Mouse (Mus musculus) testis, adult 2 months (tissue): ENCODE results near the gene Kif22.

Experiments
- CTCF ChIP-seq: fragments of 200-500 bp; IDR thresholded peaks from 2 replicates; pipeline ENCODE4 v1.5.1; 2012; ENCODE audit warnings: low read depth, mild to moderate bottlenecking, inconsistent platforms, low read length, moderate library complexity; ENCODE audit not compliant: control insufficient read depth, insufficient read depth, insufficient replicate concordance
- POLR2A ChIP-seq: fragments of 200-500 bp; IDR thresholded peaks from 2 replicates; pipeline ENCODE4 v1.6.1; 2012; ENCODE audit warnings: low read depth, mild to moderate bottlenecking, inconsistent platforms, low read length, moderate library complexity; ENCODE audit not compliant: control insufficient read depth

DNA sequence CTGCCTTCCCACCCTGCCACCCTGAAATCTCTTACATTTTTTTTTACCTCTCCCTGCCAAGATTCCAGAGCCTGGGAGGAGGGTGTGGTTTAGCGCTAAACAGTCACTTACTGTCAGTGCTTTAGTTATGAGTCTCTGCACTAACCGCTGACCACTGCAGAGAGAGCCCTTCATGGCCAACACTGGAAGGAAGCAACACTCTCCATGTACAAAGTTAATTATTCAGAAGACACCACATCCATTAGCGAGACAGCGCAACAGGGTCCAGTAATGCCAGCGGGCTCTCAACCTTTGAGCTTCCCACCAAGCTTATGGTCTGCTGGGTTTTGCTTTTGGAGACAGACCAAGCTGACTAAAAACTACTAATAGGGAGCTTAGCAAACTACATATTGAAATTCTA lies 33.9 kb upstream of the Kif22 start:
- TF ChIP-seq CTCF (no peak), POLR2A (no peak)
